Comparison of ENCODE assay signal across 9 mouse cellular contexts in the genomic region with DNA sequence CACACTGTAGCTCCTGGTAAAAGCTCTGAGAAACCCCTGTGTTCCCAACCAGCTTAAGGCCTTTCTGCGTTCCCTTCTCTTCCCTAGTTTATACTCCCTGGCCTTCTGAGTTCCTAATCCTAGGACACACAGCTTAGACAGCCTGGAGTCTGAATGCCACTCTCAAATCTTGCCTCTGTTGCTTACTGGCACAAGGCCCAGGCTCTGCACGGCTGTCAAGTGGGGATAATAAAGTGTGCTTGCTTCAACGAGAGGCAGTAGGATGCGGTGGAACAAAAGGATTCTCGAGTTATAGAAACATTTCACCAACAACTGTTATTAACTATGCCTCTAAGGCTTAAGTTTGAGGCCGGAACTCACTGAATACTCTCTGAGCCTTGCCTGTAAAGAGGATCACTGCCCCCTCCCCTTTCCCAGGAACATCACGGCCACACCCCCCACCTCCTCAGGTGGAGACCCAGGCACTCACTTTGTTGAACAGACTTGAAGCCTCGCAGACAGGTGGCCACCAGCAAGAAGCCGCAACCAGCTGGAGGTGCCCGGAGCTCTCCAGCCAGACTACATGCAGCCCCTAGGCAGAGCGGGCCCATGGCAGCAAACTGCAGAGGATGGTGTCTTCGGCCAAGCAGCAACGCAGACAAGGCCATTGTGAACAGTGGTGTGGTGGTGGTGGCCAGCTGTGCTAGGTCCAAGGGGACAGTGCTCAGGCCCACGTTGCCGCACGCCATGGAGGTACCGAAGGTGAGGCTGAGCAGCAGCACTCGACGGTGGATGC. TPM values are rescaled to one million over a fixed set of nuclear protein-coding genes. Genes with fewer than 3 reads are reported as not detected.
A peak's percentile ranks its signal among the peaks of the same experiment; 100 is the strongest.
DNase-seq lines count a peak whose midpoint lies in the region; ATAC-seq and TF ChIP-seq lines count a peak whose summit lies in the region.
"Had no signal": no experiment of that assay in that cellular context is flagged by ENCODE, and none has a peak within 500 bp of the region (broad histone marks: within the 10 kb centered on the region; RNA-seq: fewer than 3 reads in every experiment).

No protein-coding gene starts in this region.

- peak; percentile 7 for DNase-seq in embryo, embryonic 10.5 days (ENCODE audit: low spot score)
- DNase-seq in embryo, embryonic 11 days = no peak
- peak; percentile 48 to 71 for DNase-seq in cerebellum, postnatal 25 days
- DNase-seq in liver, postnatal 0 days = no peak
- DNase-seq in gastrocnemius, postnatal 4 days (ENCODE audit: low spot score in 2 of 2) = no peak

- peak; percentile 30 for ATAC-seq in hindbrain, embryonic 12.5 days (ENCODE audit: low FRiP score)
- ATAC-seq in liver, postnatal 0 days = no peak

- TF ChIP-seq EP300 in liver, postnatal 0 days (IDR thresholded peaks at IDR 0.05; ENCODE audit: low read depth) = no peak

- H3ac ChIP-seq in C2C12 (ENCODE audit: control insufficient read depth, insufficient read length, low read depth) = peak overlapping the region; percentile 72

- peak overlapping the region; percentile 91 for H3K4me3 ChIP-seq in C2C12 (ENCODE audit: insufficient read depth, poor library complexity, severe bottlenecking)
- H3K4me3 ChIP-seq in hindbrain, embryonic 12.5 days = peak overlapping the region; percentile 63
- peak overlapping the region; percentile 59; the same call in 1 of the 2 replicates for H3K4me3 ChIP-seq in liver, postnatal 0 days (ENCODE audit: low read depth, low read length)
- H3K4me3 ChIP-seq in small intestine, adult 2 months (ENCODE audit: low read depth, low read length) = peak overlapping the region; percentile 64

- H3K4me2 ChIP-seq in hindbrain, embryonic 12.5 days (replicated peaks) = peak overlapping the region; percentile 71
- peak overlapping the region; percentile 84; the same call in 1 of the 2 replicates for H3K4me2 ChIP-seq in liver, postnatal 0 days (ENCODE audit: low read depth, low read length)

- H3K79me2 ChIP-seq in C2C12 (ENCODE audit: control insufficient read depth, insufficient read depth) = peaks cover 64% of the 10 kb centered on the region

- WGBS in hindbrain, embryonic 12.5 days = 16% methylated on average over 19 of the region's 19 CpGs
- 34% methylated on average over 19 of the region's 19 CpGs for WGBS in liver, postnatal 0 days (ENCODE audit: insufficient replicate concordance)
- WGBS in small intestine, adult 2 months = 61% methylated on average over 19 of the region's 19 CpGs

- H3K27ac ChIP-seq in hindbrain, embryonic 12.5 days = peak overlapping the region; percentile 18; the same call in 1 of the 2 replicates
- H3K27ac ChIP-seq in liver, postnatal 0 days (ENCODE audit: low read depth) = no peak overlapping the region
- no peak overlapping the region for H3K27ac ChIP-seq in small intestine, adult 2 months (ENCODE audit: insufficient read depth, low read depth, low read length)

- no peaks in the 10 kb centered on the region for H3K27me3 ChIP-seq in C2C12 (ENCODE audit: control insufficient read depth, insufficient read depth, insufficient read length)
- H3K27me3 ChIP-seq in hindbrain, embryonic 12.5 days = peaks cover 11% of the 10 kb centered on the region
- peaks cover 26% of the 10 kb centered on the region for H3K27me3 ChIP-seq in liver, postnatal 0 days (ENCODE audit: insufficient read depth, low read length)
- no peaks in the 10 kb centered on the region for H3K27me3 ChIP-seq in small intestine, adult 2 months (ENCODE audit: control insufficient read depth, insufficient read depth, low read length)
- H3K27me3 ChIP-seq: Patski had no signal

- no peaks in the 10 kb centered on the region for H3K9me3 ChIP-seq in hindbrain, embryonic 12.5 days (replicated peaks)
- H3K9me3 ChIP-seq in liver, postnatal 0 days (ENCODE audit: low read length) = no peaks in the 10 kb centered on the region

- no peak for TF ChIP-seq CTCF in C2C12 (IDR thresholded peaks at IDR 0.05; ENCODE audit: control insufficient read depth, insufficient read depth, insufficient read length)
- TF ChIP-seq CTCF in liver, postnatal 0 days (IDR thresholded peaks at IDR 0.05; ENCODE audit: low read depth) = no peak
- TF ChIP-seq CTCF in small intestine, adult 2 months (IDR thresholded peaks at IDR 0.05; ENCODE audit: extremely low read depth, insufficient read length, insufficient replicate concordance, low read depth, low read length) = no peak

- TF ChIP-seq POLR2A in small intestine, adult 2 months (IDR thresholded peaks at IDR 0.05; ENCODE audit: low read depth, low read length) = no peak

- peaks cover 24% of the 10 kb centered on the region for H3K36me3 ChIP-seq in C2C12 (ENCODE audit: control insufficient read depth, insufficient read depth)
- no peaks in the 10 kb centered on the region for H3K36me3 ChIP-seq in hindbrain, embryonic 12.5 days
- H3K36me3 ChIP-seq in liver, postnatal 0 days (replicated peaks; ENCODE audit: insufficient read depth, low read length) = no peaks in the 10 kb centered on the region
- H3K36me3 ChIP-seq in small intestine, adult 2 months (ENCODE audit: control insufficient read depth, insufficient read depth, low read length) = 0 out of 2 replicates have a peak, but pooled peaks cover 2% of the 10 kb centered on the region

- H3K4me1 ChIP-seq in hindbrain, embryonic 12.5 days = peaks cover 38% of the 10 kb centered on the region
- peaks cover 17% of the 10 kb centered on the region for H3K4me1 ChIP-seq in liver, postnatal 0 days (ENCODE audit: insufficient read depth)
- peaks cover 11% of the 10 kb centered on the region for H3K4me1 ChIP-seq in small intestine, adult 2 months (ENCODE audit: control insufficient read depth, insufficient read depth, insufficient read length, low read length)

- H3K79me3 ChIP-seq in C2C12 (ENCODE audit: low read depth) = peaks cover 59% of the 10 kb centered on the region

- peak overlapping the region; percentile 75 for H3K9ac ChIP-seq in hindbrain, embryonic 12.5 days
- H3K9ac ChIP-seq in liver, postnatal 0 days (replicated peaks) = no peak overlapping the region

TF ChIP-seq in C2C12, 6 proteins besides CTCF, POLR2A, EP300 and RAD21:
- TF ChIP-seq FOSL1 (IDR thresholded peaks at IDR 0.05; ENCODE audit: insufficient read depth, low read length, poor library complexity, severe bottlenecking) (no peak), CEBPB (IDR thresholded peaks at IDR 0.05; ENCODE audit: low read depth) (no peak), MYOD1 (IDR thresholded peaks at IDR 0.05; ENCODE audit: control insufficient read depth, insufficient read length, low read depth) (no peak), USF1 (IDR thresholded peaks at IDR 0.05; ENCODE audit: low read depth) (no peak), MAX (IDR thresholded peaks at IDR 0.05) (no peak), MYOG (IDR thresholded peaks at IDR 0.05; ENCODE audit: control insufficient read depth, extremely low read depth, insufficient read length) (no peak)

RNA-seq across cellular contexts. Expression of gene Slc35e4, which starts 2.2 kb away (rescaled TPM):
- polyA plus RNA-seq in C2C12 (2012; fragmentation: generic; extraction: Trizol) = 58.0 TPM
- polyA plus RNA-seq in hindbrain, embryonic 12.5 days (2016; fragmentation: Nextera tagmentation; extraction: Ambion mirVana) = 7.6 and 7.9 TPM in 2 replicates
- 0.43 and 0.46 TPM in 2 replicates for polyA plus RNA-seq in liver, postnatal 0 days (2015; fragmentation: Nextera tagmentation; extraction: Ambion mirVana)
- 4.7 and 6.5 TPM in 2 replicates for polyA plus RNA-seq in small intestine, adult 2 months (2012; rRNA removed)
- total RNA-seq in gastrocnemius, postnatal 4 days (2021) = 10 to 100 TPM; 11.1 to 11.5 TPM

RNA-seq across cellular contexts. Expression of gene Dusp18, which starts 17.2 kb away (rescaled TPM):
- polyA plus RNA-seq in C2C12 (2012; fragmentation: generic; extraction: Trizol) = 9.9 TPM
- 27.7 and 29.1 TPM in 2 replicates for polyA plus RNA-seq in hindbrain, embryonic 12.5 days (2016; fragmentation: Nextera tagmentation; extraction: Ambion mirVana)
- 0.19 and 0.27 TPM in 2 replicates for polyA plus RNA-seq in liver, postnatal 0 days (2015; fragmentation: Nextera tagmentation; extraction: Ambion mirVana)
- 1.4 and 2.4 TPM in 2 replicates for polyA plus RNA-seq in small intestine, adult 2 months (2012; rRNA removed)
- total RNA-seq in gastrocnemius, postnatal 4 days (2021) = 1 to 10 TPM; 4.3 to 4.7 TPM

RNA-seq across cellular contexts. Expression of gene 4921536K21Rik, which starts 17.4 kb away (rescaled TPM):
- 0.89 TPM for polyA plus RNA-seq in C2C12 (2012; fragmentation: generic; extraction: Trizol)
- polyA plus RNA-seq in hindbrain, embryonic 12.5 days (2016; fragmentation: Nextera tagmentation; extraction: Ambion mirVana) = 0.72 and 0.82 TPM in 2 replicates
- not detected in 2 replicates for polyA plus RNA-seq in liver, postnatal 0 days (2015; fragmentation: Nextera tagmentation; extraction: Ambion mirVana)
- polyA plus RNA-seq in small intestine, adult 2 months (2012; rRNA removed) = 0.06 TPM in 2 replicates
- under 1 TPM; 0.17 to 0.21 TPM for total RNA-seq in gastrocnemius, postnatal 4 days (2021)

RNA-seq across cellular contexts. Expression of gene Tcn2, which starts 19.7 kb away (rescaled TPM):
- 3.4 TPM for polyA plus RNA-seq in C2C12 (2012; fragmentation: generic; extraction: Trizol)
- polyA plus RNA-seq in hindbrain, embryonic 12.5 days (2016; fragmentation: Nextera tagmentation; extraction: Ambion mirVana) = 34.1 and 35.3 TPM in 2 replicates
- 55.5 and 61.3 TPM in 2 replicates for polyA plus RNA-seq in liver, postnatal 0 days (2015; fragmentation: Nextera tagmentation; extraction: Ambion mirVana)
- polyA plus RNA-seq in small intestine, adult 2 months (2012; rRNA removed) = 187 and 452 TPM in 2 replicates
- total RNA-seq in gastrocnemius, postnatal 4 days (2021) = 10 to 100 TPM; 25.2 to 32.3 TPM

RNA-seq across cellular contexts. Expression of gene Osbp2, which starts 48.6 kb away (rescaled TPM):
- polyA plus RNA-seq in C2C12 (2012; fragmentation: generic; extraction: Trizol) = 2.1 TPM
- polyA plus RNA-seq in hindbrain, embryonic 12.5 days (2016; fragmentation: Nextera tagmentation; extraction: Ambion mirVana) = 7.0 and 8.8 TPM in 2 replicates
- 0.07 TPM in 1 of 2 replicates, not detected in the other for polyA plus RNA-seq in liver, postnatal 0 days (2015; fragmentation: Nextera tagmentation; extraction: Ambion mirVana)
- polyA plus RNA-seq in small intestine, adult 2 months (2012; rRNA removed) = 0.11 and 0.52 TPM in 2 replicates
- 1 to 10 TPM; 1.1 to 1.7 TPM for total RNA-seq in gastrocnemius, postnatal 4 days (2021)

Comparison
In these comparisons a context has a peak if more than half of its experiments do, and no peak if none do; other contexts are left out.
1. DNase-seq: peak in embryo, embryonic 10.5 days (single experiment) and cerebellum, postnatal 25 days (2 of 2); none in embryo, embryonic 11 days (single experiment), liver, postnatal 0 days (single experiment) and gastrocnemius, postnatal 4 days (0 of 2).
2. Peak in every context shown above with its lines, with median percentiles within 50 percentile points of each other: H3K4me3 ChIP-seq.